Mouse (Mus musculus): ENCODE data around the gene Cchcr1.

DNA sequence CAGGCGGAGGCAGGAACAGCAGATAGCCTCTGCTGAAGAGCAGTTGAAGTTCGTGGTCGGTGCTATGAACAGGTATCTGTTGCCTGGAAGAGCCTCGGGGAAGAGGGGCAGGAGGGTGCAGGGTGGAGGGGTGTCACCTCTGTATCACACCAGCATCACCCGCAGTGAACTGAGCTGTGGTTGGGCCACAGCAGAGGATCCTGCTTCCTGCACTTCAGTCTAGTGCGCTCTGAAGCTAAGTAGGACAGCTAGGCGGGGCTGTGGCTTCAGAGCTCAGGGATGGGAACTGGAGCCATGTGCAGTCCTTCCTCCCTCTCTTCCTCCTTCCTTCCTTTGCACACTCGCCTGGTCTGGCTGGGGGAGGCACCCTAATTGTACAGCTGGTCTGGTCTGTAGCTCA is 9.7 kb downstream of the Cchcr1 start:
- TF ChIP-seq POLR2A (IDR thresholded peaks at IDR 0.05; ENCODE audit: low read depth, low read length) (no peak), CTCF (conservative IDR thresholded peaks at IDR 0.05; ENCODE audit: insufficient read depth, insufficient read length, low read depth, low read length) (no peak)
